Mouse (Mus musculus) kidney, postnatal 36 days (tissue): Measurements from ENCODE around the gene Fkbp2.

Experiments used
- DNase-seq, 2 experiments: peaks; one replicate each; pipeline ENCODE4 v3.0.0; 2021 to 2022; ENCODE audit warnings: mixed read lengths in 2 of 2

The Fkbp2 gene

DNA sequence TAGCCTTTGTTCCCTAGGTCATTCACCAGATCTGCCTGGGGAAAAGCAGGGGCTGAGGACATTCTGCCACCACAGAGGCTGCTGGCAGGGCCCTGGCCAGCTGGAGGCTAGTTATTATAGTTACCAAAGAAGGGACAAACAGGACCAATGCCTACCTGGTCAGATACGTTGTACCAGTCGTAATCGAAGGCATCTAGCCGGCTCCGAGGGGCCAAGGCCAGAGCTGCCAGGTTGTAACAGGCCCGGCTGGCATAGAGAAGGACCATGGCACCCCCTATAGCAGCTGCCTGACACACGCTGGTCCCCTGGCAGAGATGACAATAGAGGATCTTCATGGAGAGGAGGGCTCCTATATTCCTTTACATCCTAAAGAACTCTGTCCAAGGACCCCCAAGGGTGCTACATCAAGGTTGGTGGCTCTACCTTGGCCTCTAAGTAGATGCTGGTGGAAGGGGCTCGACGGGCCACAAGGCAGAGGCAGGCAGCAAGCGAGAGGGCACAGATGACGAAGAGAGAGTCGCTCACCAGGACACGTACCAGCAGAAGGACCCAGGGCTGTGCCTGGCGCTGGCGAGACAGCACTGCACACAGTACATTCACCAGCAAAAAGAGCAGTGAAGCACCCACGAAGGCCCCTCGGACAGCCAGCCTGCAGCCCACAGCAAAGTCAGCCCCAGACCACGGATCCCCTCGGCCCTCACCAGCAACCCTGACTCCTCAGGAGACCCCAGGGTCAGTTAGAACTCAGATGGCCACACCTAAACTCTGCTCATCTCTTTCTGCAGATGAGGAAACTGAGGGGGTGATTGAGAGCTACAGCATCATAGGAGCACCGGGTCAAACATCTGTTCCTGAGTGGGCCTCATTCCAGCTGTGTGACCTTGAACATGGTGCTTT is 40.9 kb downstream of the Fkbp2 start:
- no peak for DNase-seq

DNA sequence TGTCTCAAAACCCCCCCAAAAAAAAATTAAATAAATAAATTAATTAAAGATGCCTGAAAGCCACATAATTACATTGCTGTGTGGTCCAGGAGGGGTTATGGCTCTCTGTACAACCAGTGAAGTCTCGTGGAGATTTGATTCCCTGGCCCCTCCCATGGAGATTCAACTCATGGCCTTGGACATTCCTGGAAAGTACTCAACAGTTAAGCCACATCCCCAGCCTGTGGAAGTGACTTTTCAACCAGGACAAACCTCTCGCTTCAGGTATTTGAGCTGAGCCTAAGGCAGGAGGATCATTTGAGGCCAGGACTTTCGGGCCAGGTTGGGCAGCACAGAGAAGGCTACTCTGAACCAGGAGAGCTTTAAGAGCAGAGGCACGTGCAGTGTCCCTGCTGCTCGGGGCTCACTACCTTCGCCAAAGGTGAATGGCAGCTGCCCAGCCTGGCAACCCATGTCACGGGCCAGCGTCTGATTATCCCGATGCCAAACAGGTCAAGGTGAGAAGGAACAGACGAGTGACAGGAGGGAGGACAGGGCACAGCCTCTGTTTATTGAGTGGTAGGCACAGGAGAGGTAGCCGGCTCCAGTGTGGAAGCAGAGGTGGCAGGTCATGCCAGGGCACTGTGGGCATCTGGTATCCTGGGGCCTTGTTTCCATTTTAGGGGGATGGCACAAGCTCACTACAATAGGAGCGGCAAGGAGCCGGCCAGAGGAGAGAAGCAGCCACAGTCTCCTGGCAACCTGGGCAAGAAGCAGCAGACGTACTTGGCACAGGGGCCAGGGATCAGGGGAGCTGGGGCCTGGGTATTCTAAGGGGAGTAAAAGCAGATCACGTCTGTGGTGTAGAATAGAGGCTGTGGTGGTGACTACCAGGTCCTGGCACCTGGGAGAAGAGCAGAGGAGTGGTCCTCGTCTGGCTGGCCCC is 42.5 kb downstream of the Fkbp2 start:
- no peak for DNase-seq

GRCm38 (mm10) chr19:6936299-6936698 is 44.0 kb downstream of the Fkbp2 start:
- DNase-seq = peak in 1 of 2 experiments; percentile 66

DNA sequence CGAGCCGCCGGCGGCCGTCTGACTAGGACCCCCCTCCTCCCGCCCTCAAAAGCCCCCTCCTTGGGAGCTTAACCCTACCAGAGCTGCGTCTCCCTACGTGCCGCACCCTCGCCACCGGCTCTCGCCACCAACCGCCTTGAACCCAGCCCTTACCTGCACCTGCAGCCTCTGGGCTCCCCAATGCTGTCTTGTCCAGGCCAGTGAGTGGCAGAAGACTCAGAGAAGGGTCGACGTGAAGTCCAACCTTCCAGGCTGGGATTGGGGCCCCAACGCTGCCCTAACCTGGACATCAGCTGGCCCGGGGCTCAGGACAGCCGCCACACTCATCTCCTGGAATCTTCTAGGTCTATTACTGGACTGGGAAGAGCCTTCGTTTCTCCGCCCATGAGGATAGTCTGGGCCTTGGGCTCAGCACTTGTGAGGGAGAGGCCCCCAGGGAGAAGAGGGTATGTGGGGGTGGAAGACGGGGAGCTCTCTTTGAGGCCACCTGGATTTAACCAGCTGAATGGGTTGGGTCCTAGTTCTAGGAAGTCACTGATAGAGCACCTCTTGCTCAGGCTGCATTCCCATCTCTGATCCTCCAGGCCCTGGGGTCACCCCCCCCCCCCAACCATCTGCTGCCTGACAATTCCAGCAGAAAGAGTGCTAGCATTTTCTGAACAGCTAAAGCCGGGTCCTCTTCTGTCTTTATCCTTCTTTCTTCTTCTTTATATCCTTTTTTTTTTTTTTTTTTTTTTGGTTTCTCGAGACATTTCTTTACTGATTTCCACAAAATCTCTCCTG is 45.9 kb downstream of the Fkbp2 start, which contains the start of gene Kcnk4:
Kcnk4 (minus strand) TSS at position 321 of the 783 bp plus-strand sequence.
- DNase-seq = no peak

- peak in 1 of 2 experiments; percentile 52 for DNase-seq
Observed at GRCm38 (mm10) chr19:6933436-6934194, 46.7 kb downstream of the Fkbp2 start.

- no peak for DNase-seq
Observed at GRCm38 (mm10) chr19:6933102-6933435, 47.2 kb downstream of the Fkbp2 start.

GRCm38 (mm10) chr19:6932018-6932417 is 48.3 kb downstream of the Fkbp2 start:
- DNase-seq = no peak

GRCm38 (mm10) chr19:6931002-6931401 is 49.3 kb downstream of the Fkbp2 start:
- DNase-seq = no peak

DNA sequence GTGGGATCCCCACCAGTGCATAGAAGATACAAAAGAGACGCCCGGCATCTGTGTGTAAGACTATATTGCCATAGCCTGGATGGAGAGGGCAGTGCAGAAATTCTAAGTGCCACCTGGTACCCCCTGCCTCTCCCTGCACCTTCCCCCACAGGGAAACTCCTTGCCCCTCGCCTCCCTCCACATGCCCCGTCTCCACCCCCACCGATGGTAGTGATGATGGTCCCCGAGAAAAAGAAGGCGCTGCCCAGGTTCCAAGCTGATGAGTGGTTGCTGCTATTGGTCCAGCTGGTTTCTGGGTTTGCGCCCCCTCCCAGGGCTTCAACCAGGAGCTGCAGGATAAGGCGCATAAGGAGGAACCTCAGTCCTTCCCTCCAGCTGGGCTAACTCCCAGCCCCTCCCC is 52.2 kb downstream of the Fkbp2 start:
- no peak for DNase-seq
